Mouse (Mus musculus) macrophage (primary cell): ENCODE results near the gene Ctnnb1. TPM values are rescaled to one million over a fixed set of nuclear protein-coding genes. Genes with fewer than 3 reads are reported as not detected.
A peak's percentile ranks its signal among the peaks of the same experiment; 100 is the strongest.

Experiments
- H3K27ac ChIP-seq: fragments of 350-480 bp; formaldehyde crosslinking; 2 replicates; pipeline ENCODE4 v1.9.0; 2021
- H3K36me3 ChIP-seq: fragments of 350-480 bp; formaldehyde crosslinking; 2 replicates; pipeline ENCODE4 v1.9.0; 2021; ENCODE audit errors: inconsistent target
- H3K4me3 ChIP-seq: fragments of 350-480 bp; formaldehyde crosslinking; 2 replicates; pipeline ENCODE4 v1.9.0; 2021; ENCODE audit errors: inconsistent target
- H3K79me2 ChIP-seq: fragments of 350-480 bp; formaldehyde crosslinking; 2 replicates; pipeline ENCODE4 v1.9.0; 2021; ENCODE audit errors: inconsistent target
- WGBS: methylation state at CpG from one replicate; pipeline ENCODE4 v1.1.7; 2026; ENCODE audit warnings: inconsistent platforms; ENCODE audit not compliant: missing documents; 5-methylcytosine and 5-hydroxymethylcytosine counted together
- polyA plus RNA-seq: library from polyadenylated mRNA; stranded (reverse); fragments of 250-400 nt; gene quantifications from 3 replicates; pipeline ENCODE4 v1.2.4, GENCODE M21; 2018; ENCODE audit warnings: inconsistent platforms

Gene Ctnnb1
- polyA plus RNA-seq, 1 experiment from 2014 or later, result 288 TPM

DNA sequence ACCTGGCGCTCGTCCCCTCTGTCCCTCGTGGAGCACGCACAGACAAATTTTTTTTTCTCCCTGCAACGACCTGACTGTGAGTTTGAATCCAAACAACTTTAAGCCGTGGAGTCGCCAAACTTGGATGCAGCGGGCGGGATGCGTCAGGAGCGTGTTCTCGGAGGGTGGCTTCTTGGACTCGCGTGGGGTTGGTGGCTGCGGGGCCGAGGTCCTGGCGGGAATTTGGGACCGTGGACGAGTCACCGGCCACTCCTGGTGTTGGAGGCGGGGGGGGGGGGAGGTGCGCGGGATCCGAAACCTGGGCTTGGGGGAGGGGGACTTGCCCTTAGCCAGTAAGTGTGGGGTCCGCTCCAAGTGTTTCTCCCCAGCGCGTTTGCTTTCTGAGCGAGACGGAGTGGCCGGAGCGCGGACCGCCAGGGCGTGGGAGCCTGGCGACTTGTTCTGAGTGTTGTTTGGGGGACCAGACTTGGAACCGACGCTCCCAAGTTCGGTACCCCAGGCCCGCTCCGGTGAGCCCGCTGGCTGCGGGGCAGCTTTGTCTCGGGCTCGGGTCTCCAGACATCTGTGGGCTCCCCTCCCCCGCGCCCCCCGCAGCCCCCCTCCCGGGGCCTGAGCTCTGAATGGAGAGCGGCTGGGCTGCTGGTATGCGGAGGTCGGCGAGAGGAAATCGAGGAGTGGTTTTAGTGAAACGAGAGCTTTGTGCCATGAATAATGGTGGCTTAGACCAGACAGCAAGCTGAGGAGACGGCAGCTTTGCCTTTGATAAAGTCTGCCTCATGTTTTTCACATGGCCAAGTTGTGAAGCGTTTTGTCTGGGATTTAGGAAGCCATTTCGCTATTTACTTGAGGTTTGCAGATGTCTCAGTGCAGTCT is 5.1 kb downstream of the Ctnnb1 start:
- Histone ChIP-seq H3K4me3 (peak overlapping the region; percentile 55), H3K36me3 (no peaks in the 10 kb centered on the region), H3K27ac (peak overlapping the region; percentile 54), H3K79me2 (peaks cover 55% of the 10 kb centered on the region)
- WGBS, result under 1% methylated on average over 50 of the region's 57 CpGs

DNA sequence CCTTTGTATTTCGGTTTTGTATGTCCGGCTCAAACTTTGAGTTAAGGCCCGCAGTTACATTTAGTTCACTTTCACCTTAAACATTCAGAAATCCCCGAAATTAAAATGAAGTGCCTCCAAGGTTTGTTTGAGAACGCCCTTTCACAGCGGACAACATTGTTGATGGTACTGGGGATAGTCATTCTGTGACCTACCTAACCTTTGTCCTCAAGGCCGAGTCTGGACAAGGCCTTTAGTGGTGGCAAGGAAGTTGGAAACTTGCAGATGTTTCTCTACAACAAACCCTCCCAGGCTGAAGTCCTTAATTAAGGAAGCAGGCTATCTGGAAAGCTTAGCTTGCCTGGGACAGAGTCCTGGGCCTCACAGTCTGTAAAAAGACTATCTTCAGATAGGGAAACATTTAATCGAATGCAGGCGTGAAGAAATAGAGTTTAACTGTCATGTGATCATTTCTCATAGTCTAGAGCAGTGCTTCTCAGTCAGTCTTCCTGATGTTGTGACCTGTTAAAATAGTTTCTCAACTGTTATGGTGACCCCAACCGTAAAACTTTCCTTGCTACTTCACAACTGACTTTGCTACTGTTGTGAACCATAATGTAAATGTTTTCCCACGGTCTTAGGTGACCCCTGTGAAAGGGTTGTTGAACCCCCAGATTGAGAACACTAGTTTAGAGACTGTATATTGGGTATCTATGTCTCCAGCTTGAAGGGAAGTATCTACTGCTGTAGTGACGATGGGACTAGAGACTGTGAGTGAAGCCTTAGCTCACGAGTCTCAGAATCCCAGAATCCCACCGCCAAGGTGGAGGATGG is 6.0 kb downstream of the Ctnnb1 start:
- Histone ChIP-seq H3K79me2 (peaks cover 64% of the 10 kb centered on the region), H3K4me3 (peak overlapping the region; percentile 55), H3K27ac (peak overlapping the region; percentile 54), H3K36me3 (no peaks in the 10 kb centered on the region)
- 4% methylated on average over 14 of the region's 14 CpGs for WGBS

DNA sequence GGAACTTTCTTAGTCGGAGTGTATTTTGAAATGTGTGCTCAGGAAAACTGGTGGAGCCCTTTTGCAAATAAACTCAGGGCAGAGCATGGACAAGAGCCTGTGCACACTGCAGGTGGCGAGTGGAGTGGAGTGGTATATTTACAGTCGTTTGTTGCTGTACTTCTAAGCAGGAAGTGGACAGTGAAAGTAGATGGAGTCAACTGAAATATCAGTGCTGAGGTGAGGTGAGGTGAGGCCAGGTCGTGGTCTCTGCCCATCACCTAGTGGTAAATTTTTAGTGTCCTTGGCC is 6.6 kb downstream of the Ctnnb1 start:
- 23% methylated on average over 4 of the region's 4 CpGs for WGBS

DNA sequence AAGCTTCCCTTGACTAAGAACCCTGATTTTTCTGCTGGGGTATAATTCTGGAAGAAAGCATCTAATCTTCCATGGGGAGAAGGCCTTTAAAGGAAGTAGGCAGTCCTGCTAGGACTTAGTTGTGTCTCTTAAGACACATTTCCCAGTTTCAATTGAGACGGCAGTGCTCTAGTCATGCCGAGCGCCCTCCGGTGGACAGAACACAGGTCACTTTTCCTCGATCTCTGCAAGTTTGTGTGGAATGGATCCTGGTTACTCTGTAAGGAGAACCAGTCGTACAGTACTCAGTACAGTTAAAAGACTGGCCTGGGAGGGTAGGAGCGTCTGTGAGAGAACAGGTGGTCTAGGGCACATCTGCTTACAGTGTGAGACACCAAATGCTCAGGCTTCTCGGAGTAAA is 7.3 kb downstream of the Ctnnb1 start:
- H3K27ac ChIP-seq, result no peak overlapping the region
- H3K79me2 ChIP-seq, result peaks cover 77% of the 10 kb centered on the region
- H3K4me3 ChIP-seq, result no peak overlapping the region
- no peaks in the 10 kb centered on the region for H3K36me3 ChIP-seq
- 20% methylated on average over 8 of the region's 8 CpGs for WGBS

More for the DNA sequence above, 6.6 kb downstream of the Ctnnb1 start:
- peaks cover 69% of the 10 kb centered on the region for H3K79me2 ChIP-seq
- no peaks in the 10 kb centered on the region for H3K36me3 ChIP-seq
- peak overlapping the region; percentile 54 for H3K27ac ChIP-seq
- peak overlapping the region; percentile 55 for H3K4me3 ChIP-seq

DNA sequence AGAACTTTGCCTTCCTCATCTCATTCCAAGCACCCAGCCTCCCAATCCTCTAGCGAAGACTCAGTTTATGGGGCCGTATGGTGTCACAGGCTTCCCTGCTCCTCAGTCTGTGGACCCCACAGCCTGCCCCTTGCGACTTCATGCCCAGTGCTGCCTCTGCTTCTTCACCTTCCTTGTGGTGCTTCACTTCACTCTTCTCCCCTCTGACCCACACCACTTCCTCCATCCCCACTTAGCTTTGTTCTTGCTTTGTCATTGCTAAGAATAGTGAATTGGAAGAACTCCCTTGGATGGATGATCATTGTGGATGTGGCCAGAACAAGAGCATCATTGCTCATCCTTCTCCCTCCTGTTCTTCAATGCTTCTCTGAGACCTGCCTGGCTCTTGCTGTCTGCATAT is 11.8 kb downstream of the Ctnnb1 start:
- Histone ChIP-seq H3K36me3 (no peaks in the 10 kb centered on the region), H3K79me2 (peaks cover 100% of the 10 kb centered on the region), H3K27ac (no peak overlapping the region), H3K4me3 (no peak overlapping the region)
- 55% methylated on average over 3 of the region's 3 CpGs for WGBS

DNA sequence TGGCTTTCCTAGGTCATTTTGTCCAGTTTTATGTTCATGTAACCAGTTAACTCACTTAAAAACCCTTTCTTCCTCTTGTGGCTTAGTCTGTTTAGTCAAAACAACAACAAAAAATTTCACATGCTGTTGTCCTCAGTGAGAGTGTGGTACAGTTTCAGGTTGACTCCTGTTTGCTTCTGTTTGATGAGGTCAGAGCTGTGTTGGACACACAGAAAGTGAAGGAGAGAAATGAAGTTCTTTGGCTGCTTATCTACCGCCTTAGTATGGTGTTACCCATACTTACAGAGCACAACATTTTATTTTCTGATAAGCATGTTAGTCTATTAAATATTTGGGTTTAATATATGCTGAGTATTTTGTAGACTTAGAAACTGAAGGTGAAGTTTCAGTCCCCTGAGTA is 14.7 kb downstream of the Ctnnb1 start:
- 0 out of 2 replicates have a peak, but pooled peaks cover under 1% of the 10 kb centered on the region for H3K36me3 ChIP-seq
- no peak overlapping the region for H3K4me3 ChIP-seq
- no peak overlapping the region for H3K27ac ChIP-seq
- WGBS, result 80% methylated on average over 1 of the region's 1 CpGs
- peaks cover 100% of the 10 kb centered on the region for H3K79me2 ChIP-seq

DNA sequence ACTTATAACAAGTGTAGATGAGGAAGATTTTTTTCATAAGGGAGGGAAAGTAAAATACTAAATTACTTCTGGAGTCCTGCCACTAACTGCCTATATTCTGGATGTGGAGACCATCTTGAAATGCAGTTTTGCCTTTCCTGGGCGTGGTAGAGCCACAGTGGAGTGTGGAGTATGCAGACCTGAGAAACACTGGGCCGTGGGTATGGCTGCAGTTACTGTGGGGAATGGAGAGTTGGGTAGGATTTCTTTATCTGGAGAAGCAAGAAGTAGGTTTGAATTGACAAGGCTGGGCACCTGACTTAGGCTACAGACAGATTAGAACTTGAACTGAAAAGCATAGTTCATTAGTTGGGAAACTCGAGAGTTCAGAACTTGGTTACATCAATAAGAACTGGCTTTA is 15.2 kb downstream of the Ctnnb1 start:
- Histone ChIP-seq H3K36me3 (peaks cover 5% of the 10 kb centered on the region; the same call in 1 of the 2 replicates), H3K4me3 (no peak overlapping the region), H3K79me2 (peaks cover 100% of the 10 kb centered on the region), H3K27ac (no peak overlapping the region)
- WGBS, result 68% methylated on average over 3 of the region's 3 CpGs

DNA sequence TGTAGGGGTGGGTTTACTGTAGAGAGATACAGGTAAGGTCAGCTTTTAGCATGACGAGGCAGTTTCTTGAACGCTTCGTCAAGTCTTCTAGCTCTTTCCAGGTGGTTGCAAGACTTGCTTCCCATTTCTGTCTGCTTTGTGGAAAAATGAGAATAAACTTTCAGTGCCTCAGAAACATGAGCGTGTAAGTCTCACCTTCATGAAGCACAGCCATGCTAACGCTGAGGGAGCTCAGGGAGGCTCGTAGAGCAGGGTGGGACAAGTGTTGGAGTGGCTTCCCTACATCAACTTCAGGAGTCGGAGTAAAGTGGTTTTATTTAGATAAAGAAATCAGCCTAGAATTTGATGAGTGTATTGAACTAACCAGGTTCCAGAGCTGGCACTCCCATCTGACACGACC is 17.1 kb downstream of the Ctnnb1 start:
- no peak overlapping the region for H3K27ac ChIP-seq
- no peak overlapping the region for H3K4me3 ChIP-seq
- 86% methylated on average over 8 of the region's 8 CpGs for WGBS
- peaks cover 24% of the 10 kb centered on the region for H3K36me3 ChIP-seq
- H3K79me2 ChIP-seq, result peaks cover 100% of the 10 kb centered on the region

DNA sequence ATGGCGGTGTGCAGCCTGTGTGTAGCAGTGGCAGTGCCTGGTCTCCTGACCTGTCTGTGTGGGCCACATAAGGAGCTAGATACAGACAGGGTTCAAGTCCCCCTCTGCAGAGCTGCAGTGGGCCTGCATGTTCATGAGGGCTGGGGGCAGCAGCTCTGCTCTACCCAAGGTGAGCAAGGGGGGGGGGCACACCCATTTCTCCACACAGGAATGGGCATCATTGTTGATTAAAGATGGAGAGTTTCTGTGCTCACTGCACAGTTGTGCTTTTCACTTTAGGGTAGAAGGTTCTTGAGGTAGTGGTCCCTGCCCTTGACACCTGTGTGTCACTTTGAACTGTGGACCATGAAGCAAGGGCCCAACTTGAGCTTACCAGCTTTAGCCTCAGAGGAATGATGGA is 19.8 kb downstream of the Ctnnb1 start:
- peaks cover 51% of the 10 kb centered on the region for H3K36me3 ChIP-seq
- no peak overlapping the region for H3K4me3 ChIP-seq
- H3K27ac ChIP-seq, result no peak overlapping the region
- H3K79me2 ChIP-seq, result peaks cover 99% of the 10 kb centered on the region
- WGBS, result 100% methylated on average over 1 of the region's 1 CpGs

DNA sequence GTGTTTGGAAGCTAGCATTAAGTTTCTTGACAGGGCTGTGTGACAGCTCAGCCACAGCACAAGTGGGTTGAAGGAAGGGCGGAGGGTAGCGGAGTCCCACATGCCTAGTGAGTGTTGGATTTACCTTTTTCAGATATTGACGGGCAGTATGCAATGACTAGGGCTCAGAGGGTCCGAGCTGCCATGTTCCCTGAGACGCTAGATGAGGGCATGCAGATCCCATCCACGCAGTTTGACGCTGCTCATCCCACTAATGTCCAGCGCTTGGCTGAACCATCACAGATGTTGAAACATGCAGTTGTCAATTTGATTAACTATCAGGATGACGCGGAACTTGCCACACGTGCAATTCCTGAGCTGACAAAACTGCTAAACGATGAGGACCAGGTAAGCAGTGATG is 21.7 kb downstream of the Ctnnb1 start:
- no peak overlapping the region for H3K4me3 ChIP-seq
- H3K27ac ChIP-seq, result no peak overlapping the region
- 96% methylated on average over 12 of the region's 12 CpGs for WGBS
- peaks cover 83% of the 10 kb centered on the region for H3K79me2 ChIP-seq
- peaks cover 71% of the 10 kb centered on the region for H3K36me3 ChIP-seq

DNA sequence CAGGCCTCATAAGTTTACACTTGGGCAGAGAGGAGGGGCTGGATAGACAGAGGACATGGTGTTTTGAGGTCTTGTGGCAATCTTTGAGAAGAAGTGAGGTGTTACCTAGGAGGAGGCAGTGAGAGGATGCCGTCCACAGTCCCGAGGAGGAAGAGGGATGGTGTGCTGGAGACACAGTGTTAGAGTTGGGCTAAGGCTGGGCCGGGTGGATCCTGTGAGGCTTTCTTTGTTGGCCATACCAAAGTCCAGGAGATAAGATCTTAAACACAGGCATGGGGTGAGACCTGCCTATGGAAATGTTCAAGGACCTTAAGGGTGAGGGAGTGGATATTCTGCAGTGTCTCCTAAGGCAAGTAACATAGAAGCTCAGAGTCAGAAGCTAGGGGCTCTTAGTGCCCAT is 22.9 kb downstream of the Ctnnb1 start:
- 87% methylated on average over 3 of the region's 3 CpGs for WGBS

DNA sequence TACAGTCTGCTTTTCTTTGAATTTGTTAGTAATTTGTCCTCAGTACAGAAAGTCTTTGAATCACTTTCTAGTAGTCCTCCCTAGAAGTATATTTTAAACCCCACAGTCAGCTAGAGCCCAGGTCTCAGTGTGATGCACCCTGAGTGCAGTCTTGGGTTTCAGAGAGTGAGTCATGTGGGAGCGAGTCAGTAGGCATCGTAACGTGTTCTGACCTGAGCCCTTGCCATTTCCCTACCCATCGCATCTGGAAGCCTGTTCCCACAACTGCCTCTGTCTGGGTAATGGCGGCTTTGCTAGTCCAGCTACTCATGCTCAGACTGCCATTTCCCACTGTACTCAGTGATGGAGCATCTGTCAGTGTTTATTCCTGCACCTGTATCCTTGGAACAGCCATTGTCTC is 29.0 kb downstream of the Ctnnb1 start:
- 94% methylated on average over 5 of the region's 5 CpGs for WGBS
- no peak overlapping the region for H3K4me3 ChIP-seq
- no peak overlapping the region for H3K27ac ChIP-seq
- H3K36me3 ChIP-seq, result peaks cover 88% of the 10 kb centered on the region
- H3K79me2 ChIP-seq, result peaks cover 57% of the 10 kb centered on the region; the same call in 1 of the 2 replicates

More for the DNA sequence above, 22.9 kb downstream of the Ctnnb1 start:
- Histone ChIP-seq H3K27ac (no peak overlapping the region), H3K36me3 (peaks cover 83% of the 10 kb centered on the region), H3K4me3 (no peak overlapping the region), H3K79me2 (peaks cover 75% of the 10 kb centered on the region)

DNA sequence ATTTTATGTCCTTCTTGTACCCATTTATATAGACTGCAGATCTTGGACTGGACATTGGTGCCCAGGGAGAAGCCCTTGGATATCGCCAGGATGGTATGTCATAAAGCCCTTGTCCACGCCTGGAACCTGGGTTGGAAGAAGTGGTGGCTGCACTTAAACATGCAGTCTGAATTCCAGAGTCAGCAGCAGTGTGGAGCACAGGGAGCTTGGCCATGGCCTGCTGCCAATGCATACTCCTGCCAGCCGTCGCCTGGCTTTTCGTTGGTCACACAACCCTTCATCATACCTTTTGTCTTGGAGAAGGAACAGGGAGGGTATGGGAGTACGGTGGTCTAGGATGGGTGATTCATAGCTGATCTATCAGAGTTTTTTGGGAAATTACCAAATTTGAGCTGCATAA is 29.5 kb downstream of the Ctnnb1 start:
- Histone ChIP-seq H3K27ac (no peak overlapping the region), H3K4me3 (no peak overlapping the region), H3K79me2 (peaks cover 57% of the 10 kb centered on the region; the same call in 1 of the 2 replicates), H3K36me3 (peaks cover 86% of the 10 kb centered on the region)
- WGBS, result 98% methylated on average over 6 of the region's 6 CpGs

DNA sequence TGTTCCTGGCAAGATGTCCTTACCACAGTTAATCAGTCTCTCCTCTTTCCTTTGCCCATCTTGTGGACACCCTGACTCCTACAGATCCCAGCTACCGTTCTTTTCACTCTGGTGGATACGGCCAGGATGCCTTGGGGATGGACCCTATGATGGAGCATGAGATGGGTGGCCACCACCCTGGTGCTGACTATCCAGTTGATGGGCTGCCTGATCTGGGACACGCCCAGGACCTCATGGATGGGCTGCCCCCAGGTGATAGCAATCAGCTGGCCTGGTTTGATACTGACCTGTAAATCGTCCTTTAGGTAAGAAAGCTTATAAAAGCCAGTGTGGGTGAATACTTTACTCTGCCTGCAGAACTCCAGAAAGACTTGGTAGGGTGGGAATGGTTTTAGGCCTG is 30.2 kb downstream of the Ctnnb1 start:
- 100% methylated on average over 2 of the region's 4 CpGs for WGBS
- Histone ChIP-seq H3K4me3 (no peak overlapping the region), H3K79me2 (peaks cover 51% of the 10 kb centered on the region; the same call in 1 of the 2 replicates)

DNA sequence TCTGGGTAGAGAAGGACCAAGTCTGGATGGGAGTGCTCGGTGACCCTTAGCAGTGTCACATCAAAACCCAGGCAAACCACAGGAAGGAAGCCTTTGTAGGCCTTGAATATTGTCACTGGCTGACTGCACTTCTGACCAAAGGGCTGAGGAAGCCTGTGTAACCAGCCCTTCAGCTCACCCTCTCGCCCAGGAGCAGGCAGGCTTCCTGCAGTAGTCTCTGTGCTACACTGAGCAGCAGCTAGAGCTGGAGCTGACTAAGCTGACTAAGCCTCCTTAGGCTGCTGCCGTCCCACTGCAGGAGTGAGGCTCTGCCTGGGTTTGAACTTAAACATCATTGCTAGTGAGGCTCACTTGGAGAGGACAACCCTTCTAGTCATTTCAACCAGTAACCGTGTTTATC is 31.6 kb downstream of the Ctnnb1 start:
- Histone ChIP-seq H3K27ac (no peak overlapping the region), H3K4me3 (no peak overlapping the region), H3K79me2 (peaks cover 51% of the 10 kb centered on the region; the same call in 1 of the 2 replicates), H3K36me3 (peaks cover 86% of the 10 kb centered on the region)
- 37% methylated on average over 4 of the region's 4 CpGs for WGBS

More for the DNA sequence above, 30.2 kb downstream of the Ctnnb1 start:
- Histone ChIP-seq H3K27ac (no peak overlapping the region), H3K36me3 (peaks cover 86% of the 10 kb centered on the region)
